Mouse (Mus musculus) embryonic facial prominence, embryonic 13.5 days (tissue): Measurements from ENCODE around the gene Slc41a2. TPM values are rescaled to one million over a fixed set of nuclear protein-coding genes. Genes with fewer than 3 reads are reported as not detected.
"Not testable (repeated sequence)": the region's sequence is repeated elsewhere in the genome, so short reads cannot be mapped to it uniquely, and the experiment has no call there.

Source experiments
- ATAC-seq: fragments of 200-750 bp; cut with Nextera tagmentation; 2 replicates; pipeline ENCODE4 v1.8.0; 2017; ENCODE audit warnings: low read depth; ENCODE audit not compliant: insufficient number of reproducible peaks, insufficient read depth, low FRiP score, low TSS enrichment
- H3K27ac ChIP-seq: fragments of 300-500 bp; sonication (generic); 2 replicates; pipeline ENCODE4 v1.5.1; 2015; ENCODE audit warnings: moderate library complexity, mild to moderate bottlenecking, inconsistent platforms
- H3K27me3 ChIP-seq: fragments of 300-500 bp; sonication (generic); 2 replicates; pipeline ENCODE4 v1.6.1; 2015; ENCODE audit warnings: mild to moderate bottlenecking, inconsistent platforms
- H3K36me3 ChIP-seq: fragments of 300-500 bp; sonication (generic); 2 replicates; pipeline ENCODE4 v1.6.1; 2015; ENCODE audit warnings: mild to moderate bottlenecking, inconsistent platforms
- H3K4me1 ChIP-seq: fragments of 300-500 bp; sonication (generic); 2 replicates; pipeline ENCODE4 v1.6.1; 2015; ENCODE audit warnings: inconsistent platforms
- H3K4me2 ChIP-seq: fragments of 300-500 bp; sonication (generic); 2 replicates; pipeline ENCODE4 v1.6.1; 2015; ENCODE audit warnings: moderate library complexity, mild to moderate bottlenecking, inconsistent platforms
- H3K4me3 ChIP-seq: fragments of 300-500 bp; sonication (generic); 2 replicates; pipeline ENCODE4 v1.5.1; 2015; ENCODE audit warnings: mild to moderate bottlenecking, inconsistent platforms
- H3K9ac ChIP-seq: fragments of 300-500 bp; sonication (generic); 2 replicates; pipeline ENCODE4 v1.6.1; 2015; ENCODE audit warnings: mild to moderate bottlenecking, inconsistent platforms
- H3K9me3 ChIP-seq: fragments of 300-500 bp; sonication (generic); 2 replicates; pipeline ENCODE4 v1.6.1; 2016; ENCODE audit warnings: inconsistent platforms
- WGBS: fragments of 180-500 bp; shearing (Covaris S2); methylation state at CpG from one replicate; pipeline ENCODE4 v1.1.7; 2015; ENCODE audit warnings: mixed read lengths; 5-methylcytosine and 5-hydroxymethylcytosine counted together
- polyA plus RNA-seq: library from polyadenylated mRNA; unstranded; fragments of >200 nt; fragmentation: Nextera tagmentation; extraction: Ambion mirVana; gene quantifications from 2 replicates; pipeline ENCODE4 v1.2.1, GENCODE M21; 2015

Slc41a2 gene
- 1.5 TPM in 2 replicates for polyA plus RNA-seq

- no peaks in the 10 kb centered on the region for H3K36me3 ChIP-seq
Observed at GRCm38 (mm10) chr10:83337159-83337951, at the start of gene Slc41a2. Slc41a2 (minus strand) TSS chr10:83337882.

GRCm38 (mm10) chr10:83385330-83385910 lies 47.7 kb upstream of the Slc41a2 start:
- Histone ChIP-seq H3K4me1 (no peaks in the 10 kb centered on the region), H3K9me3 (no peaks in the 10 kb centered on the region)
- ATAC-seq, result no peak

More at GRCm38 (mm10) chr10:83337159-83337951, at the start of gene Slc41a2:
- WGBS, result under 1% methylated on average over 63 of the region's 102 CpGs
- H3K9me3 ChIP-seq, result no peaks in the 10 kb centered on the region
- ATAC-seq, result peak; percentile 81
- H3K9ac ChIP-seq, result peak within 1 kb of the TSS; percentile 77
- H3K27me3 ChIP-seq, result peaks cover 57% of the 10 kb centered on the region
- H3K4me1 ChIP-seq, result no peaks in the 10 kb centered on the region
- H3K4me3 ChIP-seq, result peak within 1 kb of the TSS; percentile 66
- peak within 1 kb of the TSS; percentile 22; the same call in 1 of the 2 replicates for H3K27ac ChIP-seq
- peak within 1 kb of the TSS; percentile 96 for H3K4me2 ChIP-seq

GRCm38 (mm10) chr10:83384456-83385215 lies 47.0 kb upstream of the Slc41a2 start:
- no peak for ATAC-seq
- H3K27me3 ChIP-seq, result no peaks in the 10 kb centered on the region
- 87% methylated on average over 8 of the region's 8 CpGs for WGBS

More at GRCm38 (mm10) chr10:83385330-83385910, 47.7 kb upstream of the Slc41a2 start:
- Histone ChIP-seq H3K4me2 (no peak overlapping the region), H3K4me3 (no peak overlapping the region), H3K27me3 (no peaks in the 10 kb centered on the region), H3K27ac (no peak overlapping the region), H3K36me3 (peaks cover 17% of the 10 kb centered on the region), H3K9ac (no peak overlapping the region)
- 94% methylated on average over 7 of the region's 7 CpGs for WGBS

GRCm38 (mm10) chr10:83383863-83384262 lies 46.2 kb upstream of the Slc41a2 start:
- ATAC-seq, result no peak
- Histone ChIP-seq H3K4me1 (no peaks in the 10 kb centered on the region), H3K4me2 (no peak overlapping the region), H3K27ac (no peak overlapping the region), H3K9me3 (no peaks in the 10 kb centered on the region), H3K4me3 (no peak overlapping the region), H3K9ac (0 out of 2 replicates have a peak overlapping the region, but pooled peaks have one; percentile 11), H3K36me3 (peaks cover 17% of the 10 kb centered on the region), H3K27me3 (no peaks in the 10 kb centered on the region)
- WGBS, result 80% methylated on average over 13 of the region's 13 CpGs

More at GRCm38 (mm10) chr10:83384456-83385215, 47.0 kb upstream of the Slc41a2 start:
- no peaks in the 10 kb centered on the region for H3K9me3 ChIP-seq
- H3K4me1 ChIP-seq, result no peaks in the 10 kb centered on the region
- no peak overlapping the region for H3K9ac ChIP-seq
- peaks cover 17% of the 10 kb centered on the region for H3K36me3 ChIP-seq
- H3K27ac ChIP-seq, result no peak overlapping the region
- no peak overlapping the region for H3K4me3 ChIP-seq
- no peak overlapping the region for H3K4me2 ChIP-seq

GRCm38 (mm10) chr10:83382988-83383387 lies 45.3 kb upstream of the Slc41a2 start:
- 84% methylated on average over 2 of the region's 2 CpGs for WGBS
- peaks cover 17% of the 10 kb centered on the region for H3K36me3 ChIP-seq
- H3K4me2 ChIP-seq, result no peak overlapping the region
- H3K4me1 ChIP-seq, result no peaks in the 10 kb centered on the region
- no peaks in the 10 kb centered on the region for H3K9me3 ChIP-seq
- no peak overlapping the region for H3K27ac ChIP-seq
- no peak for ATAC-seq
- H3K4me3 ChIP-seq, result no peak overlapping the region
- H3K27me3 ChIP-seq, result no peaks in the 10 kb centered on the region
- no peak overlapping the region for H3K9ac ChIP-seq

GRCm38 (mm10) chr10:83382528-83382927 lies 44.8 kb upstream of the Slc41a2 start:
- WGBS, result 86% methylated on average over 4 of the region's 4 CpGs
- Histone ChIP-seq H3K4me3 (no peak overlapping the region), H3K27me3 (no peaks in the 10 kb centered on the region), H3K9me3 (no peaks in the 10 kb centered on the region), H3K27ac (no peak overlapping the region), H3K4me2 (no peak overlapping the region), H3K4me1 (no peaks in the 10 kb centered on the region), H3K36me3 (peaks cover 17% of the 10 kb centered on the region), H3K9ac (no peak overlapping the region)
- no peak for ATAC-seq

GRCm38 (mm10) chr10:83380501-83380900 lies 42.8 kb upstream of the Slc41a2 start:
- no peak for ATAC-seq

GRCm38 (mm10) chr10:83378083-83378833 lies 40.6 kb upstream of the Slc41a2 start:
- no peak overlapping the region for H3K27ac ChIP-seq
- no peak for ATAC-seq
- H3K4me1 ChIP-seq, result no peaks in the 10 kb centered on the region
- H3K4me2 ChIP-seq, result no peak overlapping the region
- 81% methylated on average over 9 of the region's 9 CpGs for WGBS
- no peak overlapping the region for H3K9ac ChIP-seq
- peaks cover 15% of the 10 kb centered on the region for H3K36me3 ChIP-seq
- no peaks in the 10 kb centered on the region for H3K27me3 ChIP-seq
- H3K4me3 ChIP-seq, result no peak overlapping the region
- H3K9me3 ChIP-seq, result no peaks in the 10 kb centered on the region

More at GRCm38 (mm10) chr10:83380501-83380900, 42.8 kb upstream of the Slc41a2 start:
- Histone ChIP-seq H3K4me3 (no peak overlapping the region), H3K9ac (no peak overlapping the region), H3K4me2 (no peak overlapping the region), H3K4me1 (no peaks in the 10 kb centered on the region), H3K9me3 (no peaks in the 10 kb centered on the region), H3K27ac (no peak overlapping the region), H3K27me3 (no peaks in the 10 kb centered on the region), H3K36me3 (peaks cover 16% of the 10 kb centered on the region)
- WGBS, result 89% methylated on average over 2 of the region's 2 CpGs

- no peak overlapping the region for H3K27ac ChIP-seq
- H3K27me3 ChIP-seq, result no peaks in the 10 kb centered on the region
- no peak overlapping the region for H3K4me2 ChIP-seq
- H3K9me3 ChIP-seq, result no peaks in the 10 kb centered on the region
- no peak for ATAC-seq
- H3K4me3 ChIP-seq, result no peak overlapping the region
- no peaks in the 10 kb centered on the region for H3K4me1 ChIP-seq
- 92% methylated on average over 8 of the region's 8 CpGs for WGBS
- peaks cover 21% of the 10 kb centered on the region for H3K36me3 ChIP-seq
- no peak overlapping the region for H3K9ac ChIP-seq
Observed at GRCm38 (mm10) chr10:83376911-83377682, 39.4 kb upstream of the Slc41a2 start.

- 97% methylated on average over 5 of the region's 5 CpGs for WGBS
- peaks cover 37% of the 10 kb centered on the region for H3K36me3 ChIP-seq
- H3K4me3 ChIP-seq, H3K27me3 ChIP-seq, H3K4me1 ChIP-seq, H3K27ac ChIP-seq, H3K9me3 ChIP-seq, H3K4me2 ChIP-seq, H3K9ac ChIP-seq, ATAC-seq: not testable (repeated sequence)
Observed at GRCm38 (mm10) chr10:83375458-83375857, 37.8 kb upstream of the Slc41a2 start.
